Mouse (Mus musculus) ES-CJ7 (cell line): Measurements from ENCODE around the gene Slc25a41.

ENCODE experiments used
- DNase-seq: peaks from one replicate; pipeline ENCODE4 v3.0.0; 2011; ENCODE audit warnings: low read depth, low spot score

The Slc25a41 gene

GRCm38 (mm10) chr17:57047406-57047805 lies 6.0 kb upstream of the Slc25a41 start:
- DNase-seq: peak; percentile 95

- peak; percentile 64 for DNase-seq
Measured at GRCm38 (mm10) chr17:57038978-57039377, 2.5 kb downstream of the Slc25a41 start.

- DNase-seq: peak; percentile 26
Measured at GRCm38 (mm10) chr17:57032854-57033253, 8.6 kb downstream of the Slc25a41 start.

GRCm38 (mm10) chr17:57031661-57032420 lies 9.6 kb downstream of the Slc25a41 start:
- DNase-seq: peak; percentile 100

- DNase-seq: peak; percentile 44
Measured at GRCm38 (mm10) chr17:57030931-57031660, 10.4 kb downstream of the Slc25a41 start, which contains the start of gene Khsrp. Gene Khsrp, minus strand, starts transcription at chr17:57031522.

GRCm38 (mm10) chr17:57029691-57030090 lies 11.8 kb downstream of the Slc25a41 start:
- no peak for DNase-seq

- DNase-seq: no peak
Measured at GRCm38 (mm10) chr17:57027471-57027870, 14.0 kb downstream of the Slc25a41 start.

- no peak for DNase-seq
Measured at GRCm38 (mm10) chr17:57020960-57021359, 20.5 kb downstream of the Slc25a41 start.

GRCm38 (mm10) chr17:57019693-57020092 lies 21.8 kb downstream of the Slc25a41 start:
- no peak for DNase-seq

GRCm38 (mm10) chr17:57012245-57012795 lies 29.1 kb downstream of the Slc25a41 start:
- no peak for DNase-seq

- peak; percentile 99 for DNase-seq
Measured at GRCm38 (mm10) chr17:57011236-57012141, 30.0 kb downstream of the Slc25a41 start, which contains the start of the genes Gtf2f1 and Gm17949. Gene Gtf2f1, minus strand, starts transcription at chr17:57011288. Gene Gm17949, plus strand, starts transcription at chr17:57011469.

- no peak for DNase-seq
Measured at GRCm38 (mm10) chr17:57010911-57011235, 30.6 kb downstream of the Slc25a41 start.

- DNase-seq: peak; percentile 66
Measured at GRCm38 (mm10) chr17:57007137-57007905, 34.1 kb downstream of the Slc25a41 start.

- DNase-seq: no peak
Measured at GRCm38 (mm10) chr17:57003994-57004393, 37.5 kb downstream of the Slc25a41 start.

GRCm38 (mm10) chr17:57001228-57001627 lies 40.2 kb downstream of the Slc25a41 start:
- DNase-seq: no peak

GRCm38 (mm10) chr17:56999968-57000609 lies 41.4 kb downstream of the Slc25a41 start, which contains the start of gene Pspn:
Gene Pspn, minus strand, starts transcription at chr17:57000018.
- DNase-seq: no peak

- DNase-seq: no peak
Measured at GRCm38 (mm10) chr17:56999414-56999813, 42.0 kb downstream of the Slc25a41 start.

GRCm38 (mm10) chr17:56997029-56997667 lies 44.3 kb downstream of the Slc25a41 start, which contains the start of gene Alkbh7:
Gene Alkbh7, plus strand, starts transcription at chr17:56997339.
- DNase-seq: peak; percentile 100

- no peak for DNase-seq
Measured at GRCm38 (mm10) chr17:56996506-56996905, 44.9 kb downstream of the Slc25a41 start.
